Mouse (Mus musculus) hindbrain, postnatal 0 days (tissue): ENCODE measurements around the gene Pi4kb. TPM values are rescaled to one million over a fixed set of nuclear protein-coding genes. Genes with fewer than 3 reads are reported as not detected.

ENCODE experiments used
- ATAC-seq: fragments of 200-750 bp; cut with Nextera tagmentation; 2 replicates; pipeline ENCODE4 v1.8.0; 2017; ENCODE audit warnings: mild to moderate bottlenecking, moderate TSS enrichment, moderate library complexity
- DNase-seq: peaks from one replicate; pipeline ENCODE4 v3.0.0-alpha.2; 2015; ENCODE audit warnings: low spot score
- H3K27ac ChIP-seq: fragments of 300-500 bp; sonication (generic); 2 replicates; pipeline ENCODE4 v1.5.1; 2014; ENCODE audit warnings: mild to moderate bottlenecking
- H3K27me3 ChIP-seq: fragments of 300-500 bp; sonication (generic); 2 replicates; pipeline ENCODE4 v1.6.1; 2014; ENCODE audit warnings: low read length, mixed read lengths; ENCODE audit not compliant: insufficient read depth
- H3K36me3 ChIP-seq: fragments of 300-500 bp; sonication (generic); 2 replicates; pipeline ENCODE4 v1.6.1; 2014; ENCODE audit warnings: low read length, mixed read lengths; ENCODE audit not compliant: insufficient read depth
- H3K4me1 ChIP-seq: fragments of 300-500 bp; sonication (generic); 2 replicates; pipeline ENCODE4 v1.6.1; 2014; ENCODE audit warnings: antibody characterized with exemption, low read length, mixed read lengths; ENCODE audit not compliant: insufficient read depth
- H3K4me2 ChIP-seq: fragments of 300-500 bp; sonication (generic); 2 replicates; pipeline ENCODE4 v1.6.1; 2014; ENCODE audit warnings: low read depth, mild to moderate bottlenecking, low read length, moderate library complexity, mixed read lengths
- H3K4me3 ChIP-seq: fragments of 300-500 bp; sonication (generic); 2 replicates; pipeline ENCODE4 v1.5.1; 2014; ENCODE audit warnings: low read length
- H3K9ac ChIP-seq: fragments of 300-500 bp; sonication (generic); replicated peaks from 2 replicates; pipeline ENCODE4 v1.6.1; 2014; ENCODE audit warnings: mild to moderate bottlenecking, low read length, moderate library complexity, mixed read lengths
- H3K9me3 ChIP-seq: fragments of 300-500 bp; sonication (generic); 2 replicates; pipeline ENCODE4 v1.6.1; 2016; ENCODE audit warnings: low read length, mixed read lengths
- CTCF ChIP-seq: IDR thresholded peaks from 2 replicates; pipeline ENCODE4 v1.5.1; 2016; ENCODE audit warnings: antibody characterized with exemption, control low read depth, low read depth
- WGBS: fragments of 180-500 bp; shearing (Covaris S2); extraction: QIAGEN DNeasy Blood & Tissue Kit; methylation state at CpG from one replicate; pipeline ENCODE4 v1.1.7; 2014; 5-methylcytosine and 5-hydroxymethylcytosine counted together
- polyA plus RNA-seq: library from polyadenylated mRNA; unstranded; fragments of >200 nt; fragmentation: Nextera tagmentation; extraction: Ambion mirVana; gene quantifications from 2 replicates; pipeline ENCODE4 v1.2.1, GENCODE M21; 2015
- total RNA-seq: library from RNA; depleted of rRNA; stranded (reverse); fragments of >200 nt; gene quantifications from 2 replicates; pipeline ENCODE4 v1.2.3, GENCODE M21; 2014

The Pi4kb gene
- total and polyA plus RNA-seq, 2 experiments from 2014 or later: 22.7 to 57.1 TPM

- Histone ChIP-seq H3K9ac (no peak overlapping the region), H3K27ac (0 out of 2 replicates have a peak overlapping the region, but pooled peaks have one; percentile 68), H3K36me3 (peaks cover 68% of the 10 kb centered on the region), H3K4me3 (no peak overlapping the region), H3K4me1 (no peaks in the 10 kb centered on the region), H3K9me3 (no peaks in the 10 kb centered on the region), H3K27me3 (no peaks in the 10 kb centered on the region), H3K4me2 (no peak overlapping the region)
- no peak for DNase-seq
- TF ChIP-seq CTCF: no peak
- ATAC-seq: no peak
These were observed 28.7 kb downstream of the Pi4kb start for GRCm38 (mm10) chr3:95003273-95003672.

DNA sequence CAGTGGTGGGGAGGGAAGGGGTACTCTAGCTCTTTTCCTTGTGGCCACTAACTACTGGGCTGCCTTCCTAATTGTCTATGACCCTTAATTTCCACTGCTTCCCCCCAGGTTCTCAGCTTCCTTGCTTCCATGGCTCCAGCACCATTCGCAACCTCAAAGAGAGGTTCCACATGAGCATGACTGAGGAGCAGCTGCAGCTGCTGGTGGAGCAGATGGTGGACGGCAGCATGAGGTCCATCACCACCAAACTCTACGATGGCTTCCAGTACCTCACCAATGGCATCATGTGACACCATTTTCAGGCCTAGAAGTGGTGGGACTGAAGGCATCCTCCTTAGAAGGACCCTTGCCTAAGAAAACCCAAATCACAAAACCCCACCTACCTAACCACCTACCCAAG is 31.1 kb downstream of the Pi4kb start:
- ATAC-seq: no peak
- DNase-seq: no peak
- no peak overlapping the region for H3K9ac ChIP-seq
- WGBS: 63% methylated on average over 3 of the region's 3 CpGs
- no peaks in the 10 kb centered on the region for H3K27me3 ChIP-seq
- no peak for TF ChIP-seq CTCF
- H3K9me3 ChIP-seq: no peaks in the 10 kb centered on the region
- no peak overlapping the region for H3K4me2 ChIP-seq
- H3K27ac ChIP-seq: no peak overlapping the region
- H3K36me3 ChIP-seq: peaks cover 70% of the 10 kb centered on the region
- H3K4me1 ChIP-seq: no peaks in the 10 kb centered on the region
- no peak overlapping the region for H3K4me3 ChIP-seq

GRCm38 (mm10) chr3:95007706-95008105 is 33.2 kb downstream of the Pi4kb start:
- no peak for TF ChIP-seq CTCF
- Histone ChIP-seq H3K36me3 (peaks cover 75% of the 10 kb centered on the region), H3K9ac (no peak overlapping the region), H3K27ac (0 out of 2 replicates have a peak overlapping the region, but pooled peaks have one; percentile 20), H3K27me3 (no peaks in the 10 kb centered on the region), H3K9me3 (no peaks in the 10 kb centered on the region), H3K4me2 (no peak overlapping the region), H3K4me1 (no peaks in the 10 kb centered on the region), H3K4me3 (no peak overlapping the region)
- ATAC-seq (no peak), DNase-seq (no peak)
- 85% methylated on average over 9 of the region's 9 CpGs for WGBS

- no peaks in the 10 kb centered on the region for H3K9me3 ChIP-seq
- no peak overlapping the region for H3K4me2 ChIP-seq
- WGBS: 82% methylated on average over 7 of the region's 7 CpGs
- TF ChIP-seq CTCF: no peak
- DNase-seq: no peak
- H3K27ac ChIP-seq: no peak overlapping the region
- peaks cover 58% of the 10 kb centered on the region for H3K36me3 ChIP-seq
- no peak for ATAC-seq
- H3K4me1 ChIP-seq: peaks cover 7% of the 10 kb centered on the region
- H3K4me3 ChIP-seq: no peak overlapping the region
- no peaks in the 10 kb centered on the region for H3K27me3 ChIP-seq
- no peak overlapping the region for H3K9ac ChIP-seq
These were observed 35.9 kb downstream of the Pi4kb start for GRCm38 (mm10) chr3:95010396-95010795.

- H3K36me3 ChIP-seq: peaks cover 33% of the 10 kb centered on the region
- no peak for DNase-seq
- ATAC-seq: no peak
- no peaks in the 10 kb centered on the region for H3K9me3 ChIP-seq
- H3K9ac ChIP-seq: no peak overlapping the region
- TF ChIP-seq CTCF: no peak
- H3K27me3 ChIP-seq: no peaks in the 10 kb centered on the region
- 85% methylated on average over 3 of the region's 3 CpGs for WGBS
- H3K4me3 ChIP-seq: no peak overlapping the region
- H3K4me1 ChIP-seq: peaks cover 7% of the 10 kb centered on the region
- H3K27ac ChIP-seq: no peak overlapping the region
- H3K4me2 ChIP-seq: peak overlapping the region; percentile 95; the same call in 1 of the 2 replicates
These were observed 38.5 kb downstream of the Pi4kb start for GRCm38 (mm10) chr3:95012982-95013381.

DNA sequence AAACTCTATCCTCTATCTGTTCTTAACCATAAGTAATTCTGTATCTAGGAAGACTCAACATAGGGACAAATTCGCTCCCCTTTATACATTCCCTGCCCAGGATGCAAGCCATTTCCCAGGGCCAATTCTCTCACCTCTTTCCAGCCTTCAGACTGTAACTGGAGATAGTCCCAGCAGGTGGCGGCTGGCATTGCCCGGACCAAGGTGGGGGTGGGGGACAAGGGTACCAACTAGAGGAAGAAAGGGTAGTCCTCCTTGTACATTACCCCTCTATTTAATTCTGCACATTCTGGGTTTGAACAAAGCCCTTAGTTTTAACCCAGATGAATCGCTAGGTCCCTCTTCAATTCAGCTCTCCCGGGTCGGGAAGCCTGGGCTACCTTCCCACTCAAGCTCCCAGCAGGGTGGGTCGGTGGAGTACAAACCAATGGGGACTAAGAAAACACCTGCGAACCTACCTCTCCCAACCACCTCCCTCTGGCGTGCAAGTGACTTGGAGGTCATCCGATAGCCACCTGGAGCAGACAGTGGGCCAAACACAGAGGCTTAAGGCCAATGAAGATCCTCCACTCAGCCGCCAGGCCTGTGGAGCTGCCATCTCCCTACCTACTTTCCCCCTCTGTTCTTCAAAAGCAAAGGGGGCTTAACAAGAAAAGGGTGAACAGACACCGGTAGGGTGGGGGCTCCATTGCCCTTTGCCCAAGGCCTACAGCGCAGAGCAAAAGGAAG is 39.3 kb downstream of the Pi4kb start:
- Histone ChIP-seq H3K27ac (peak overlapping the region; percentile 95), H3K4me3 (peak overlapping the region; percentile 83), H3K9ac (peak overlapping the region; percentile 81), H3K27me3 (no peaks in the 10 kb centered on the region), H3K36me3 (peaks cover 27% of the 10 kb centered on the region), H3K4me1 (peaks cover 7% of the 10 kb centered on the region), H3K9me3 (no peaks in the 10 kb centered on the region), H3K4me2 (peak overlapping the region; percentile 95)
- no peak for ATAC-seq
- 0 out of 2 replicates have a peak, but pooled peaks have one; percentile 24 for TF ChIP-seq CTCF
- WGBS: 13% methylated on average over 13 of the region's 13 CpGs
- DNase-seq: no peak
